Mouse (Mus musculus) G1E (cell line): ENCODE data around the gene B4galnt1.

Source experiments
- CTCF ChIP-seq: IDR thresholded peaks from 2 replicates; pipeline ENCODE4 v1.5.1; 2012; ENCODE audit warnings: low read depth, low read length, inconsistent platforms, mixed read lengths
- GATA1 ChIP-seq: IDR thresholded peaks from 2 replicates; pipeline ENCODE4 v1.6.1; 2012; ENCODE audit warnings: borderline replicate concordance, low read length, inconsistent platforms, mixed read lengths
- GATA2 ChIP-seq: IDR thresholded peaks from 2 replicates; pipeline ENCODE4 v1.6.1; 2012; ENCODE audit warnings: low read depth, low read length, inconsistent platforms, borderline replicate concordance
- POLR2AphosphoS5 ChIP-seq: IDR thresholded peaks from 2 replicates; pipeline ENCODE4 v1.6.1; 2012; ENCODE audit warnings: low read depth, low read length, inconsistent platforms; ENCODE audit not compliant: insufficient replicate concordance
- TAL1 ChIP-seq: conservative IDR thresholded peaks from 2 replicates; pipeline ENCODE4 v1.6.1; 2012; ENCODE audit warnings: low read depth, low read length, inconsistent platforms, mixed read lengths

GRCm38 (mm10) chr10:127182624-127183023, 17.6 kb downstream of the B4galnt1 start:
- no peak for TF ChIP-seq CTCF
- TF ChIP-seq GATA1 = no peak
- no peak for TF ChIP-seq TAL1
- no peak for TF ChIP-seq GATA2
- TF ChIP-seq POLR2AphosphoS5 = no peak
